Mouse (Mus musculus) duodenum, adult 2 months (tissue): ENCODE data around the gene Cox18. TPM values are rescaled to one million over a fixed set of nuclear protein-coding genes. Genes with fewer than 3 reads are reported as not detected.

Experiments
- polyA plus RNA-seq: library from polyadenylated mRNA; depleted of rRNA; stranded (reverse); fragments of >200 nt; gene quantifications from 2 replicates; pipeline ENCODE4 v1.2.3, GENCODE M21; 2012; ENCODE audit warnings: low replicate concordance; rRNA removed

The Cox18 gene
- polyA plus RNA-seq = 28.5 and 28.8 TPM in 2 replicates

DNA sequence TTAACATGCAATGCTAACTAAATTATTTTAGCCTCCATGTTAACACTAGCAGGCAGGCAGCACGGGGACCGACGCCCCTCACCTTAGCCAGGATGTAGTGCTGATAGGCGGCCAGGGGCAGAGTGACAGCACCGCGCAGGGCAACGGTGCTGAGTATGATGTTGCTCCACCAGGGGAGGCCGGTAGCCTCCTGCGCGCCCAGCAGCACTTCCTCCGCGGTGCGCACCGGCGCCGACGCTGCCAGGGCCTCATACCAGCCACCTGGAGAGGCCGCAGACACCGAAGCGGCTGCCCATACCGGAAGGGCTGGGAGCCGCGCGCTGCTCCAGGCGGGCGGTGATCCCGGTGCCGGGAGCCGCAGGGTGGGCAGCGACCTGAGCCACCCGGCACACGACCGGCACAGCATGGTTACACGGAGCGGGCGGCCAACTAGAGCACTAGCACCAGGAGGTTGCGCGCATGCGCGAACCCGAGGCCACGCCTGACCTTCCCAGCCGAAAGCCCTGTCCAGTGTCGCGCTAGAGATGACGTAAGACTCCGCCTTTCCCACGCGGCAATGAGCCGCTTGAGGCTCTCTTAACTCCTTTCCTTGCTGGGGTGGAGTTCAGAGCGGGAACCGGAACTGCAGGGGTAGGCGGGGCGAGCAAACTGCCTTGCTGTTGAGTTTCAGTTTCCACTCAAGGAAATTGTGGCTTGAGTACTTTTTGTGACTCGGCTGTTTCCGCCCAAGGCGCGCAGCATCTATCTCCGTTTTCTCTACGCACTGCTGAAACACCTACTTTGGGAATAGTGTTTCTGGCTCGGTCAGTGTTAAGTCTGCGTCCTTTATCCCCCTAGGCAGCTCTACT lies at the start of gene Cox18:
TSS of gene Cox18 (minus strand) at position 468 of the 848 bp plus-strand sequence.

Other genes with a start within 250 kb of the Cox18 start
- gene Ankrd17, start 142.6 kb upstream of the Cox18 start, polyA plus RNA-seq = 4.4 and 7.3 TPM in 2 replicates
- gene Gm9958, start 143.2 kb upstream of the Cox18 start, polyA plus RNA-seq = 0.18 and 0.28 TPM in 2 replicates
- 0.76 TPM in 1 of 2 replicates, not detected in the other for gene Alb, start 236.9 kb upstream of the Cox18 start, polyA plus RNA-seq